8 mouse cellular contexts compared by ENCODE assay signal in genomic region chr2:73279271-73280038, GRCm38 (mm10). TPM values are rescaled to one million over a fixed set of nuclear protein-coding genes. Genes with fewer than 3 reads are reported as not detected.
DNase-seq lines count a peak whose midpoint lies in the region; ATAC-seq and TF ChIP-seq lines count a peak whose summit lies in the region.

No protein-coding gene starts in this region.

- no peak for ATAC-seq in midbrain, postnatal 0 days (ENCODE audit: low FRiP score)
- no peak for ATAC-seq in embryonic facial prominence, embryonic 15.5 days (ENCODE audit: insufficient number of reproducible peaks, low FRiP score, low TSS enrichment, low read depth)
- ATAC-seq in limb, embryonic 11.5 days (ENCODE audit: insufficient number of reproducible peaks, low FRiP score, low TSS enrichment, low read depth): no peak
- ATAC-seq in stomach, embryonic 15.5 days (ENCODE audit: insufficient read depth, low FRiP score, low read depth): no peak
- ATAC-seq in erythroid progenitor cell, adult 5-6 weeks (replicated peaks; ENCODE audit: low FRiP score, poor library complexity, severe bottlenecking): no peak

- DNase-seq in midbrain, embryonic 10.5 days (ENCODE audit: low spot score): peak; percentile 44
- no peak for DNase-seq in midbrain, postnatal 0 days (ENCODE audit: low spot score)
- peak; percentile 52 for DNase-seq in limb, embryonic 11.5 days (ENCODE audit: low spot score)
- no peak for DNase-seq in urinary bladder, adult 2 months (ENCODE audit: low spot score)
- DNase-seq in layer of hippocampus, postnatal 10 days (ENCODE audit: low spot score in 2 of 2): no peak

- H3K4me1 ChIP-seq in midbrain, embryonic 10.5 days: peaks cover 59% of the 10 kb centered on the region
- no peaks in the 10 kb centered on the region for H3K4me1 ChIP-seq in midbrain, postnatal 0 days (ENCODE audit: insufficient read depth, low read length)
- peaks cover 38% of the 10 kb centered on the region for H3K4me1 ChIP-seq in embryonic facial prominence, embryonic 15.5 days
- H3K4me1 ChIP-seq in limb, embryonic 11.5 days (ENCODE audit: control insufficient read depth, insufficient read depth, low read length): peaks cover 33% of the 10 kb centered on the region
- H3K4me1 ChIP-seq in stomach, embryonic 15.5 days: peaks cover 18% of the 10 kb centered on the region

- WGBS in midbrain, embryonic 10.5 days: under 1% methylated on average over 31 of the region's 31 CpGs
- WGBS in midbrain, postnatal 0 days: 1% methylated on average over 27 of the region's 31 CpGs
- 5% methylated on average over 29 of the region's 31 CpGs for WGBS in embryonic facial prominence, embryonic 15.5 days
- WGBS in limb, embryonic 11.5 days: under 1% methylated on average over 31 of the region's 31 CpGs
- 3% methylated on average over 28 of the region's 31 CpGs for WGBS in stomach, embryonic 15.5 days

- no peaks in the 10 kb centered on the region for H3K9me3 ChIP-seq in midbrain, embryonic 10.5 days (replicated peaks)
- H3K9me3 ChIP-seq in midbrain, postnatal 0 days (ENCODE audit: low read length): no peaks in the 10 kb centered on the region
- no peaks in the 10 kb centered on the region for H3K9me3 ChIP-seq in embryonic facial prominence, embryonic 15.5 days (replicated peaks)
- no peaks in the 10 kb centered on the region for H3K9me3 ChIP-seq in limb, embryonic 11.5 days (ENCODE audit: control insufficient read depth, low read length)
- H3K9me3 ChIP-seq in stomach, embryonic 15.5 days: no peaks in the 10 kb centered on the region

- peak overlapping the region; percentile 47 for H3K4me3 ChIP-seq in midbrain, embryonic 10.5 days
- H3K4me3 ChIP-seq in midbrain, postnatal 0 days (ENCODE audit: low read depth, low read length): no peak overlapping the region
- H3K4me3 ChIP-seq in embryonic facial prominence, embryonic 15.5 days (replicated peaks): peak overlapping the region; percentile 21
- peak overlapping the region; percentile 14 for H3K4me3 ChIP-seq in limb, embryonic 11.5 days (ENCODE audit: low read depth, low read length)
- H3K4me3 ChIP-seq in stomach, embryonic 15.5 days (replicated peaks): no peak overlapping the region

- peak overlapping the region; percentile 73 for H3K27ac ChIP-seq in midbrain, embryonic 10.5 days (replicated peaks)
- H3K27ac ChIP-seq in midbrain, postnatal 0 days (ENCODE audit: low read depth, low read length): no peak overlapping the region
- 0 out of 2 replicates have a peak overlapping the region, but pooled peaks have one; percentile 4 for H3K27ac ChIP-seq in embryonic facial prominence, embryonic 15.5 days (replicated peaks)
- no peak overlapping the region for H3K27ac ChIP-seq in limb, embryonic 11.5 days (replicated peaks; ENCODE audit: low read depth, low read length)
- no peak overlapping the region for H3K27ac ChIP-seq in stomach, embryonic 15.5 days

- no peak overlapping the region for H3K4me2 ChIP-seq in midbrain, postnatal 0 days (ENCODE audit: low read depth, low read length, poor library complexity, severe bottlenecking)
- H3K4me2 ChIP-seq in embryonic facial prominence, embryonic 15.5 days (replicated peaks): peak overlapping the region; percentile 40
- peak overlapping the region; percentile 28 for H3K4me2 ChIP-seq in limb, embryonic 11.5 days (ENCODE audit: low read depth, severe bottlenecking)
- H3K4me2 ChIP-seq in stomach, embryonic 15.5 days: 0 out of 2 replicates have a peak overlapping the region, but pooled peaks have one; percentile 19

- no peak for TF ChIP-seq CTCF in midbrain, postnatal 0 days (IDR thresholded peaks at IDR 0.05)

- H3K36me3 ChIP-seq in midbrain, embryonic 10.5 days: no peaks in the 10 kb centered on the region
- H3K36me3 ChIP-seq in midbrain, postnatal 0 days (ENCODE audit: insufficient read depth, low read length): no peaks in the 10 kb centered on the region
- H3K36me3 ChIP-seq in embryonic facial prominence, embryonic 15.5 days: no peaks in the 10 kb centered on the region
- no peaks in the 10 kb centered on the region for H3K36me3 ChIP-seq in limb, embryonic 11.5 days (ENCODE audit: control insufficient read depth, insufficient read depth, low read length)
- no peaks in the 10 kb centered on the region for H3K36me3 ChIP-seq in stomach, embryonic 15.5 days

- H3K9ac ChIP-seq in midbrain, postnatal 0 days (replicated peaks; ENCODE audit: low read length, poor library complexity, severe bottlenecking): no peak overlapping the region
- no peak overlapping the region for H3K9ac ChIP-seq in embryonic facial prominence, embryonic 15.5 days
- H3K9ac ChIP-seq in limb, embryonic 11.5 days (ENCODE audit: low read length): no peak overlapping the region
- H3K9ac ChIP-seq in stomach, embryonic 15.5 days: no peak overlapping the region

- peaks cover 84% of the 10 kb centered on the region for H3K27me3 ChIP-seq in midbrain, embryonic 10.5 days (ENCODE audit: low read depth, poor library complexity, severe bottlenecking)
- H3K27me3 ChIP-seq in midbrain, postnatal 0 days (ENCODE audit: insufficient read depth, low read length): peaks cover 34% of the 10 kb centered on the region
- H3K27me3 ChIP-seq in embryonic facial prominence, embryonic 15.5 days: peaks cover 49% of the 10 kb centered on the region
- peaks cover 48% of the 10 kb centered on the region for H3K27me3 ChIP-seq in limb, embryonic 11.5 days (ENCODE audit: control insufficient read depth, insufficient read depth, low read length)
- H3K27me3 ChIP-seq in stomach, embryonic 15.5 days (replicated peaks): peaks cover 58% of the 10 kb centered on the region

RNA-seq across cellular contexts. Expression of gene Sp9, which starts 7.7 kb away (rescaled TPM):
- polyA plus RNA-seq in midbrain, embryonic 10.5 days (2016; fragmentation: Nextera tagmentation; extraction: Ambion mirVana): 1.5 and 1.8 TPM in 2 replicates
- 2.3 and 3.3 TPM in 2 replicates for total RNA-seq in midbrain, postnatal 0 days (2014; rRNA removed)
- 1.7 and 2.0 TPM in 2 replicates for polyA plus RNA-seq in midbrain, postnatal 0 days (2015; fragmentation: Nextera tagmentation; extraction: Ambion mirVana)
- polyA plus RNA-seq in embryonic facial prominence, embryonic 15.5 days (2015; fragmentation: Nextera tagmentation; extraction: Ambion mirVana): 2.7 and 2.9 TPM in 2 replicates
- 0.87 and 0.92 TPM in 2 replicates for polyA plus RNA-seq in limb, embryonic 11.5 days (2014; fragmentation: Nextera tagmentation; extraction: Ambion mirVana)
- polyA plus RNA-seq in stomach, embryonic 15.5 days (2015; fragmentation: Nextera tagmentation; extraction: Ambion mirVana): 0.03 TPM in 1 of 2 replicates, not detected in the other
- polyA plus RNA-seq in urinary bladder, adult 2 months (2012; rRNA removed): not detected in 2 replicates
- total RNA-seq in layer of hippocampus, postnatal 10 days (2021): 1 to 10 TPM; 4.7 to 5.1 TPM
- not detected in 2 replicates for total RNA-seq in erythroid progenitor cell, adult 5-6 weeks (2015; ENCODE audit: low replicate concordance)
- not detected in 2 replicates for total RNA-seq in erythroid progenitor cell, adult 5-6 weeks (2017; ENCODE audit: low replicate concordance)

RNA-seq across cellular contexts. Expression of gene Scrn3, which starts 32.9 kb away (rescaled TPM):
- polyA plus RNA-seq in midbrain, embryonic 10.5 days (2016; fragmentation: Nextera tagmentation; extraction: Ambion mirVana): 12.4 and 12.7 TPM in 2 replicates
- 4.2 and 5.7 TPM in 2 replicates for total RNA-seq in midbrain, postnatal 0 days (2014; rRNA removed)
- 5.4 and 6.5 TPM in 2 replicates for polyA plus RNA-seq in midbrain, postnatal 0 days (2015; fragmentation: Nextera tagmentation; extraction: Ambion mirVana)
- polyA plus RNA-seq in embryonic facial prominence, embryonic 15.5 days (2015; fragmentation: Nextera tagmentation; extraction: Ambion mirVana): 14.1 and 14.7 TPM in 2 replicates
- polyA plus RNA-seq in limb, embryonic 11.5 days (2014; fragmentation: Nextera tagmentation; extraction: Ambion mirVana): 17.0 and 17.8 TPM in 2 replicates
- polyA plus RNA-seq in stomach, embryonic 15.5 days (2015; fragmentation: Nextera tagmentation; extraction: Ambion mirVana): 15.0 and 15.3 TPM in 2 replicates
- polyA plus RNA-seq in urinary bladder, adult 2 months (2012; rRNA removed): 19.1 and 26.2 TPM in 2 replicates
- 10 to 100 TPM; 12.1 to 12.6 TPM for total RNA-seq in layer of hippocampus, postnatal 10 days (2021)
- total RNA-seq in erythroid progenitor cell, adult 5-6 weeks (2015; ENCODE audit: low replicate concordance): 56.2 and 71.3 TPM in 2 replicates
- total RNA-seq in erythroid progenitor cell, adult 5-6 weeks (2017; ENCODE audit: low replicate concordance): 108 and 110 TPM in 2 replicates

RNA-seq across cellular contexts. Expression of gene Cir1, which starts 33.0 kb away (rescaled TPM):
- 14.0 and 19.0 TPM in 2 replicates for polyA plus RNA-seq in midbrain, embryonic 10.5 days (2016; fragmentation: Nextera tagmentation; extraction: Ambion mirVana)
- 4.1 and 7.4 TPM in 2 replicates for total RNA-seq in midbrain, postnatal 0 days (2014; rRNA removed)
- polyA plus RNA-seq in midbrain, postnatal 0 days (2015; fragmentation: Nextera tagmentation; extraction: Ambion mirVana): 32.1 and 36.3 TPM in 2 replicates
- 23.3 and 26.6 TPM in 2 replicates for polyA plus RNA-seq in embryonic facial prominence, embryonic 15.5 days (2015; fragmentation: Nextera tagmentation; extraction: Ambion mirVana)
- polyA plus RNA-seq in limb, embryonic 11.5 days (2014; fragmentation: Nextera tagmentation; extraction: Ambion mirVana): 23.9 and 25.7 TPM in 2 replicates
- 24.6 and 26.5 TPM in 2 replicates for polyA plus RNA-seq in stomach, embryonic 15.5 days (2015; fragmentation: Nextera tagmentation; extraction: Ambion mirVana)
- 21.7 and 23.4 TPM in 2 replicates for polyA plus RNA-seq in urinary bladder, adult 2 months (2012; rRNA removed)
- 10 to 100 TPM; 22.8 to 26.7 TPM for total RNA-seq in layer of hippocampus, postnatal 10 days (2021)
- 19.8 and 39.4 TPM in 2 replicates for total RNA-seq in erythroid progenitor cell, adult 5-6 weeks (2015; ENCODE audit: low replicate concordance)
- total RNA-seq in erythroid progenitor cell, adult 5-6 weeks (2017; ENCODE audit: low replicate concordance): 23.0 and 46.1 TPM in 2 replicates

Comparison
In these comparisons a context has a peak if more than half of its experiments do, and no peak if none do; other contexts are left out.
1. DNase-seq: peak in midbrain, embryonic 10.5 days (single experiment) and limb, embryonic 11.5 days (single experiment); none in midbrain, postnatal 0 days (single experiment), urinary bladder, adult 2 months (single experiment) and layer of hippocampus, postnatal 10 days (0 of 2).
2. H3K27ac ChIP-seq: peak in midbrain, embryonic 10.5 days (single experiment) and embryonic facial prominence, embryonic 15.5 days (single experiment); none in midbrain, postnatal 0 days (single experiment), limb, embryonic 11.5 days (single experiment) and stomach, embryonic 15.5 days (single experiment).
3. H3K4me3 ChIP-seq: peak in midbrain, embryonic 10.5 days (single experiment), embryonic facial prominence, embryonic 15.5 days (single experiment) and limb, embryonic 11.5 days (single experiment); none in midbrain, postnatal 0 days (single experiment) and stomach, embryonic 15.5 days (single experiment).